Mouse (Mus musculus): Measurements from ENCODE around the gene Igbp1.

GRCm38 (mm10) chrX:100516683-100517082 is 22.6 kb downstream of the Igbp1 start:
- TF ChIP-seq CTCF (IDR thresholded peaks at IDR 0.05; ENCODE audit: borderline replicate concordance, extremely low read depth, insufficient read depth, insufficient read length) (no peak), POLR2A (IDR thresholded peaks at IDR 0.05; ENCODE audit: borderline replicate concordance, extremely low read depth, insufficient read depth, insufficient read length, poor library complexity, severe bottlenecking) (no peak)
